In the genomic region with DNA sequence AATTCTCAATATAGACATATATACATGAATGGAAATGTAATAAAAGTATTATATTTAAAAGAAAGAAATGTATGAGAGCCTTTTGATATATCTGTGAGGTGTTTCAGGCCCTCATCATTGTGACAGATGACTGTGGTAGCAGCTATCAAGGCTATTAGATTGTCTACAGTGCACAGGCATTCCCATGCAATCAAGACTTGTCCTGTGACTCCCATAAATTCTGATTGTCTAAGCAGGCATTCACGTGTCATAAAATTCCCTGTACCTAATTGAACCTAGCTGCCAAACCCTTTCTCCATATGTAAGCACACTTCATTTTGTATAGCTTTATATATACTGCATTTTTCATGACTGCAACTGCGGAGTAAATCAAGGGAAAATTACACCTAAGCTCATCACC, we compare ENCODE assay signal across 32 mouse cellular contexts.
"Had no signal": no experiment of that assay in that cellular context is flagged by ENCODE, and none has a peak within 500 bp of the region (broad histone marks: within the 10 kb centered on the region; RNA-seq: fewer than 3 reads in every experiment).

No protein-coding gene starts in this region.

- ATAC-seq: liver, embryonic 12.5 days; liver, postnatal 0 days; lung, postnatal 0 days; midbrain, embryonic 13.5 days; midbrain, embryonic 15.5 days; midbrain, embryonic 16.5 days had no signal

- H3K9me3 ChIP-seq: limb, embryonic 10.5 days; limb, embryonic 12.5 days; limb, embryonic 13.5 days; limb, embryonic 15.5 days; liver, embryonic 12.5 days; liver, embryonic 13.5 days; liver, embryonic 15.5 days; lung, embryonic 15.5 days; megakaryocyte, embryonic 14.5 days; midbrain, embryonic 10.5 days; midbrain, embryonic 12.5 days; midbrain, embryonic 15.5 days had no signal

- H3K9ac ChIP-seq: limb, embryonic 12.5 days; limb, embryonic 13.5 days; limb, embryonic 15.5 days; liver, embryonic 12.5 days; liver, embryonic 13.5 days; liver, embryonic 14.5 days; liver, embryonic 15.5 days; liver, postnatal 0 days; lung, embryonic 14.5 days; lung, embryonic 15.5 days; midbrain, embryonic 12.5 days; midbrain, embryonic 13.5 days; midbrain, embryonic 15.5 days had no signal

- H3K4me2 ChIP-seq: limb, embryonic 12.5 days; limb, embryonic 13.5 days; limb, embryonic 15.5 days; liver, embryonic 11.5 days; liver, embryonic 12.5 days; liver, embryonic 13.5 days; liver, embryonic 15.5 days; lung, embryonic 14.5 days; lung, embryonic 15.5 days; midbrain, embryonic 11.5 days; midbrain, embryonic 12.5 days; midbrain, embryonic 13.5 days; midbrain, embryonic 15.5 days had no signal

- H3K27me3 ChIP-seq: limb, embryonic 12.5 days; limb, embryonic 13.5 days; limb, embryonic 15.5 days; liver, embryonic 12.5 days; liver, embryonic 13.5 days; liver, embryonic 15.5 days; lung, embryonic 15.5 days; megakaryocyte, embryonic 14.5 days; midbrain, embryonic 12.5 days; midbrain, embryonic 15.5 days had no signal

- H3K36me3 ChIP-seq: limb, embryonic 10.5 days; limb, embryonic 12.5 days; limb, embryonic 13.5 days; limb, embryonic 15.5 days; liver, embryonic 12.5 days; liver, embryonic 13.5 days; liver, embryonic 15.5 days; lung, embryonic 15.5 days; midbrain, embryonic 10.5 days; midbrain, embryonic 12.5 days; midbrain, embryonic 13.5 days; midbrain, embryonic 15.5 days had no signal

- DNase-seq: left cerebral cortex, postnatal 4 days; liver; liver, embryonic 13.5 days; liver, postnatal 0 days; lung, adult 18-20 months; lung, adult 2 months; lung, embryonic 14.5 days; lung, postnatal 10 days; lung, postnatal 14 days; lung, postnatal 36 days; lung, postnatal 4 days; midbrain, embryonic 14.5 days had no signal

- H3K4me1 ChIP-seq: limb, embryonic 10.5 days; limb, embryonic 12.5 days; limb, embryonic 13.5 days; limb, embryonic 15.5 days; liver, embryonic 12.5 days; liver, embryonic 13.5 days; liver, embryonic 15.5 days; lung, embryonic 15.5 days; megakaryocyte, embryonic 14.5 days; midbrain, embryonic 10.5 days; midbrain, embryonic 12.5 days; midbrain, embryonic 13.5 days; midbrain, embryonic 15.5 days had no signal

- H3K4me3 ChIP-seq: left cerebral cortex, adult 2 months; limb, embryonic 10.5 days; limb, embryonic 12.5 days; limb, embryonic 13.5 days; limb, embryonic 15.5 days; liver, embryonic 12.5 days; liver, embryonic 13.5 days; liver, embryonic 15.5 days; lung, embryonic 15.5 days; megakaryocyte, embryonic 14.5 days; midbrain, embryonic 10.5 days; midbrain, embryonic 12.5 days; midbrain, embryonic 13.5 days; midbrain, embryonic 15.5 days; myocyte had no signal

- H3K27ac ChIP-seq: left cerebral cortex, adult 2 months; limb, embryonic 10.5 days; limb, embryonic 12.5 days; limb, embryonic 13.5 days; limb, embryonic 15.5 days; liver, embryonic 12.5 days; liver, embryonic 13.5 days; liver, embryonic 14.5 days; liver, embryonic 15.5 days; lung, embryonic 15.5 days; macrophage; midbrain, embryonic 10.5 days; midbrain, embryonic 12.5 days; midbrain, embryonic 13.5 days; midbrain, embryonic 15.5 days had no signal
